Mouse (Mus musculus): ENCODE results near the gene Lsp1.

DNA sequence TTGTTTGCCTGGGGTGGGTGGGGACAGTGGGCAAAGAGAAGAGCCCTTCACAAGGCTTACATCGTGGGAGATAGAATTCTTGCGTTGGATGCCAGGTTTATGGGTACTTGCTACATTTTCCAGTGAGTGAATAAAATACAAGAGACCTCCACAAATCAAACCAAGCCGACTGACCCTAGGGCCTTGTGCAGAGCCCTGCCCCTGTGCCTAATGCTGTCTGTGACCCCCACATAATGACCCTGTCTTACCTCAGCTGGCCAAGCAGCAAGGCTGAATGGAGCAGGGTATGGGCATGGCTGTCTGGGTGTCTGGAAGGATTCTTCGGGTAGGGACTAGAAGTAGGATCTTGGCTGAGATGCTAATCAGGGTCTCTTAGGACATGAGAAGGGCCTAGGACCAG lies 14.3 kb upstream of the Lsp1 start:
- TF ChIP-seq POLR2A (IDR thresholded peaks at IDR 0.05; ENCODE audit: control insufficient read depth, low read depth, low read length) (no peak), CTCF (IDR thresholded peaks at IDR 0.05; ENCODE audit: control insufficient read depth, insufficient read depth, insufficient replicate concordance, low read depth, low read length) (no peak)
